Mouse (Mus musculus) ZHBTc4 (cell line): ENCODE measurements at regions not wholly inside any gene's neighbourhood (a gene's known extent, or its start where the extent isn't known, plus 50 kb on each side); places are given as distances from the start of the nearest gene placed in this dataset.

Source experiments
- DNase-seq: peaks from one replicate; pipeline ENCODE4 v3.0.0-alpha.2; 2011; ENCODE audit warnings: low read depth, low spot score

- no peak for DNase-seq
Measured at GRCm38 (mm10) chr15:70982719-70983118, 2851.6 kb upstream of the Gm6569 start.

GRCm38 (mm10) chr15:70987973-70988570 is 2846.3 kb upstream of the Gm6569 start:
- no peak for DNase-seq

GRCm38 (mm10) chr15:70993397-70993796 is 2841.0 kb upstream of the Gm6569 start:
- DNase-seq = no peak

- DNase-seq = no peak
Measured at GRCm38 (mm10) chr15:71010362-71010761, 2824.0 kb upstream of the Gm6569 start.

- no peak for DNase-seq
Measured at GRCm38 (mm10) chr15:71010773-71011172, 2823.6 kb upstream of the Gm6569 start.

- no peak for DNase-seq
Measured at GRCm38 (mm10) chr15:71054251-71054852, 2780.0 kb upstream of the Gm6569 start.

GRCm38 (mm10) chr15:71086367-71086997 is 2747.9 kb upstream of the Gm6569 start:
- no peak for DNase-seq

- DNase-seq = peak; percentile 1
Measured at GRCm38 (mm10) chr15:71099111-71099510, 2735.2 kb upstream of the Gm6569 start.

- DNase-seq = no peak
Measured at GRCm38 (mm10) chr15:71129802-71130201, 2704.6 kb upstream of the Gm6569 start.

- DNase-seq = no peak
Measured at GRCm38 (mm10) chr15:71157680-71158079, 2676.7 kb upstream of the Gm6569 start.

- no peak for DNase-seq
Measured at GRCm38 (mm10) chr15:71162097-71162496, 2672.3 kb upstream of the Gm6569 start.

- DNase-seq = peak; percentile 15
Measured at GRCm38 (mm10) chr15:71195011-71195739, 2639.2 kb upstream of the Gm6569 start.

- peak; percentile 70 for DNase-seq
Measured at GRCm38 (mm10) chr15:71240647-71241351, 2593.6 kb upstream of the Gm6569 start.

- no peak for DNase-seq
Measured at GRCm38 (mm10) chr15:71243539-71243938, 2590.8 kb upstream of the Gm6569 start.

- no peak for DNase-seq
Measured at GRCm38 (mm10) chr15:71275876-71276565, 2558.3 kb upstream of the Gm6569 start.

GRCm38 (mm10) chr15:71276566-71276912 is 2557.8 kb upstream of the Gm6569 start:
- no peak for DNase-seq

- no peak for DNase-seq
Measured at GRCm38 (mm10) chr15:71277388-71277787, 2557.0 kb upstream of the Gm6569 start.

- no peak for DNase-seq
Measured at GRCm38 (mm10) chr15:71283775-71284174, 2550.6 kb upstream of the Gm6569 start.

- DNase-seq = no peak
Measured at GRCm38 (mm10) chr15:71302541-71302940, 2531.8 kb upstream of the Gm6569 start.

GRCm38 (mm10) chr15:71310230-71310629 is 2524.1 kb upstream of the Gm6569 start:
- peak; percentile 8 for DNase-seq

- no peak for DNase-seq
Measured at GRCm38 (mm10) chr15:71326596-71326995, 2507.8 kb upstream of the Gm6569 start.
